Mouse (Mus musculus) midbrain, embryonic 12.5 days (tissue): ENCODE data around the gene Etnk2. TPM values are rescaled to one million over a fixed set of nuclear protein-coding genes. Genes with fewer than 3 reads are reported as not detected.

Experiments
- ATAC-seq: fragments of 200-750 bp; cut with Nextera tagmentation; 2 replicates; pipeline ENCODE4 v1.8.0; 2017; ENCODE audit warnings: low read depth, moderate TSS enrichment, moderate library complexity; ENCODE audit not compliant: low FRiP score
- H3K27ac ChIP-seq: fragments of 300-500 bp; sonication (generic); replicated peaks from 2 replicates; pipeline ENCODE4 v1.5.1; 2016; ENCODE audit warnings: mild to moderate bottlenecking
- H3K27me3 ChIP-seq: fragments of 300-500 bp; sonication (generic); 2 replicates; pipeline ENCODE4 v1.6.1; 2016; ENCODE audit warnings: mild to moderate bottlenecking
- H3K36me3 ChIP-seq: fragments of 300-500 bp; sonication (generic); 2 replicates; pipeline ENCODE4 v1.6.1; 2016
- H3K4me1 ChIP-seq: fragments of 300-500 bp; sonication (generic); 2 replicates; pipeline ENCODE4 v1.6.1; 2016
- H3K4me2 ChIP-seq: fragments of 300-500 bp; sonication (generic); replicated peaks from 2 replicates; pipeline ENCODE4 v1.6.1; 2016; ENCODE audit warnings: mild to moderate bottlenecking, moderate library complexity
- H3K4me3 ChIP-seq: fragments of 300-500 bp; sonication (generic); 2 replicates; pipeline ENCODE4 v1.5.1; 2016; ENCODE audit warnings: mild to moderate bottlenecking
- H3K9ac ChIP-seq: fragments of 300-500 bp; sonication (generic); replicated peaks from 2 replicates; pipeline ENCODE4 v1.6.1; 2016; ENCODE audit warnings: mild to moderate bottlenecking, moderate library complexity
- H3K9me3 ChIP-seq: fragments of 300-500 bp; sonication (generic); 2 replicates; pipeline ENCODE4 v1.6.1; 2016; ENCODE audit warnings: mild to moderate bottlenecking
- WGBS: fragments of 180-500 bp; shearing (Covaris S2); methylation state at CpG from one replicate; pipeline ENCODE4 v1.1.7; 2016; 5-methylcytosine and 5-hydroxymethylcytosine counted together
- polyA plus RNA-seq: library from polyadenylated mRNA; unstranded; fragments of >200 nt; fragmentation: Nextera tagmentation; extraction: Ambion mirVana; gene quantifications from 2 replicates; pipeline ENCODE4 v1.2.1, GENCODE M21; 2016

Gene Etnk2
- polyA plus RNA-seq, 1 experiment from 2014 or later: 3.9 TPM

GRCm38 (mm10) chr1:133355469-133355868 lies 7.9 kb upstream of the Etnk2 start:
- H3K9ac ChIP-seq: no peak overlapping the region
- ATAC-seq: no peak
- WGBS: 42% methylated on average over 5 of the region's 5 CpGs
- H3K4me1 ChIP-seq: no peaks in the 10 kb centered on the region
- no peak overlapping the region for H3K27ac ChIP-seq
- H3K27me3 ChIP-seq: peaks cover 52% of the 10 kb centered on the region
- no peak overlapping the region for H3K4me3 ChIP-seq
- no peaks in the 10 kb centered on the region for H3K9me3 ChIP-seq
- no peaks in the 10 kb centered on the region for H3K36me3 ChIP-seq
- no peak overlapping the region for H3K4me2 ChIP-seq

GRCm38 (mm10) chr1:133355912-133356311 lies 7.5 kb upstream of the Etnk2 start:
- Histone ChIP-seq H3K9ac (no peak overlapping the region), H3K9me3 (no peaks in the 10 kb centered on the region), H3K27ac (no peak overlapping the region), H3K36me3 (no peaks in the 10 kb centered on the region), H3K27me3 (peaks cover 52% of the 10 kb centered on the region), H3K4me2 (no peak overlapping the region), H3K4me1 (no peaks in the 10 kb centered on the region), H3K4me3 (no peak overlapping the region)
- 60% methylated on average over 15 of the region's 15 CpGs for WGBS
- no peak for ATAC-seq

- ATAC-seq: no peak
- Histone ChIP-seq H3K4me1 (no peaks in the 10 kb centered on the region), H3K36me3 (no peaks in the 10 kb centered on the region), H3K4me2 (no peak overlapping the region), H3K27ac (no peak overlapping the region), H3K9ac (no peak overlapping the region), H3K27me3 (peaks cover 52% of the 10 kb centered on the region), H3K4me3 (no peak overlapping the region), H3K9me3 (no peaks in the 10 kb centered on the region)
- 75% methylated on average over 8 of the region's 8 CpGs for WGBS
Observed at GRCm38 (mm10) chr1:133356330-133356729, 7.0 kb upstream of the Etnk2 start.

- Histone ChIP-seq H3K4me3 (no peak overlapping the region), H3K27me3 (peaks cover 65% of the 10 kb centered on the region), H3K9ac (no peak overlapping the region), H3K9me3 (no peaks in the 10 kb centered on the region), H3K4me2 (no peak overlapping the region), H3K27ac (no peak overlapping the region), H3K4me1 (peaks cover 9% of the 10 kb centered on the region), H3K36me3 (no peaks in the 10 kb centered on the region)
- 92% methylated on average over 6 of the region's 6 CpGs for WGBS
- no peak for ATAC-seq
Observed at GRCm38 (mm10) chr1:133361006-133361405, 2.4 kb upstream of the Etnk2 start.

- Histone ChIP-seq H3K27ac (no peak overlapping the region), H3K4me1 (peaks cover 9% of the 10 kb centered on the region), H3K9ac (no peak overlapping the region), H3K27me3 (peaks cover 68% of the 10 kb centered on the region), H3K4me3 (no peak overlapping the region), H3K36me3 (no peaks in the 10 kb centered on the region), H3K4me2 (no peak overlapping the region), H3K9me3 (no peaks in the 10 kb centered on the region)
- no peak for ATAC-seq
- WGBS: 93% methylated on average over 5 of the region's 5 CpGs
Observed at GRCm38 (mm10) chr1:133362103-133362502, 1.3 kb upstream of the Etnk2 start.

- peaks cover 58% of the 10 kb centered on the region for H3K27me3 ChIP-seq
- no peak overlapping the region for H3K27ac ChIP-seq
Observed at GRCm38 (mm10) chr1:133364022-133364630, 754 bp downstream of the Etnk2 start.

GRCm38 (mm10) chr1:133364890-133365289 lies 1.5 kb downstream of the Etnk2 start:
- 47% methylated on average over 2 of the region's 2 CpGs for WGBS
- H3K9me3 ChIP-seq: no peaks in the 10 kb centered on the region
- H3K4me2 ChIP-seq: no peak overlapping the region
- H3K4me3 ChIP-seq: no peak overlapping the region
- H3K4me1 ChIP-seq: peaks cover 23% of the 10 kb centered on the region
- peaks cover 54% of the 10 kb centered on the region for H3K27me3 ChIP-seq
- ATAC-seq: no peak
- H3K36me3 ChIP-seq: no peaks in the 10 kb centered on the region
- H3K27ac ChIP-seq: no peak overlapping the region
- no peak overlapping the region for H3K9ac ChIP-seq

More at GRCm38 (mm10) chr1:133364022-133364630, 754 bp downstream of the Etnk2 start:
- Histone ChIP-seq H3K4me3 (peak overlapping the region; percentile 71), H3K4me1 (peaks cover 23% of the 10 kb centered on the region), H3K36me3 (no peaks in the 10 kb centered on the region), H3K9me3 (no peaks in the 10 kb centered on the region), H3K9ac (peak overlapping the region; percentile 67), H3K4me2 (peak overlapping the region; percentile 98)
- WGBS: 2% methylated on average over 27 of the region's 27 CpGs
- ATAC-seq: no peak

GRCm38 (mm10) chr1:133366951-133367605 lies 3.7 kb downstream of the Etnk2 start:
- Histone ChIP-seq H3K27me3 (peaks cover 48% of the 10 kb centered on the region), H3K27ac (no peak overlapping the region), H3K4me1 (peaks cover 23% of the 10 kb centered on the region)

GRCm38 (mm10) chr1:133367606-133368488 lies 4.5 kb downstream of the Etnk2 start:
- ATAC-seq: no peak
- no peak overlapping the region for H3K27ac ChIP-seq
- 0 out of 2 replicates have a peak overlapping the region, but pooled peaks have one; percentile 28 for H3K9ac ChIP-seq
- H3K9me3 ChIP-seq: no peaks in the 10 kb centered on the region
- 15% methylated on average over 11 of the region's 11 CpGs for WGBS
- peaks cover 40% of the 10 kb centered on the region for H3K27me3 ChIP-seq
- 0 out of 2 replicates have a peak overlapping the region, but pooled peaks have one; percentile 2 for H3K4me2 ChIP-seq
- H3K36me3 ChIP-seq: no peaks in the 10 kb centered on the region
- H3K4me1 ChIP-seq: peaks cover 30% of the 10 kb centered on the region
- H3K4me3 ChIP-seq: no peak overlapping the region

More at GRCm38 (mm10) chr1:133366951-133367605, 3.7 kb downstream of the Etnk2 start:
- H3K4me2 ChIP-seq: no peak overlapping the region
- ATAC-seq: no peak
- WGBS: 57% methylated on average over 10 of the region's 10 CpGs
- H3K9ac ChIP-seq: no peak overlapping the region
- no peaks in the 10 kb centered on the region for H3K9me3 ChIP-seq
- no peak overlapping the region for H3K4me3 ChIP-seq
- no peaks in the 10 kb centered on the region for H3K36me3 ChIP-seq

- Histone ChIP-seq H3K27ac (no peak overlapping the region), H3K9me3 (no peaks in the 10 kb centered on the region), H3K9ac (no peak overlapping the region), H3K4me2 (no peak overlapping the region), H3K27me3 (peaks cover 37% of the 10 kb centered on the region), H3K4me3 (no peak overlapping the region), H3K36me3 (no peaks in the 10 kb centered on the region), H3K4me1 (peaks cover 31% of the 10 kb centered on the region)
- 65% methylated on average over 10 of the region's 10 CpGs for WGBS
- ATAC-seq: no peak
Observed at GRCm38 (mm10) chr1:133368644-133369043, 5.3 kb downstream of the Etnk2 start.

GRCm38 (mm10) chr1:133370352-133370751 lies 7.0 kb downstream of the Etnk2 start:
- WGBS: 84% methylated on average over 4 of the region's 4 CpGs
- H3K36me3 ChIP-seq: no peaks in the 10 kb centered on the region
- H3K4me1 ChIP-seq: peaks cover 23% of the 10 kb centered on the region
- no peak overlapping the region for H3K27ac ChIP-seq
- no peak for ATAC-seq
- no peak overlapping the region for H3K4me2 ChIP-seq
- no peaks in the 10 kb centered on the region for H3K9me3 ChIP-seq
- H3K27me3 ChIP-seq: peaks cover 25% of the 10 kb centered on the region
- H3K4me3 ChIP-seq: no peak overlapping the region
- H3K9ac ChIP-seq: no peak overlapping the region

GRCm38 (mm10) chr1:133371431-133371830 lies 8.1 kb downstream of the Etnk2 start:
- H3K4me1 ChIP-seq: peaks cover 25% of the 10 kb centered on the region
- no peaks in the 10 kb centered on the region for H3K36me3 ChIP-seq
- H3K9me3 ChIP-seq: no peaks in the 10 kb centered on the region
- H3K27ac ChIP-seq: no peak overlapping the region
- ATAC-seq: no peak
- H3K4me2 ChIP-seq: no peak overlapping the region
- peaks cover 14% of the 10 kb centered on the region for H3K27me3 ChIP-seq
- WGBS: 88% methylated on average over 6 of the region's 6 CpGs
- no peak overlapping the region for H3K9ac ChIP-seq
- H3K4me3 ChIP-seq: no peak overlapping the region
